Mouse (Mus musculus) heart, embryonic 15.5 days (tissue): Measurements from ENCODE around the gene Shank1. TPM values are rescaled to one million over a fixed set of nuclear protein-coding genes. Genes with fewer than 3 reads are reported as not detected.

Source experiments
- ATAC-seq: fragments of 200-750 bp; cut with Nextera tagmentation; replicated peaks from 2 replicates; pipeline ENCODE4 v1.8.0; 2017; ENCODE audit warnings: low read depth, moderate TSS enrichment; ENCODE audit not compliant: insufficient number of reproducible peaks, insufficient read depth, low FRiP score
- H3K27ac ChIP-seq: fragments of 300-500 bp; sonication (generic); 2 replicates; pipeline ENCODE4 v1.5.1; 2015; ENCODE audit warnings: mild to moderate bottlenecking, inconsistent platforms
- H3K27me3 ChIP-seq: fragments of 300-500 bp; sonication (generic); 2 replicates; pipeline ENCODE4 v1.6.1; 2015; ENCODE audit warnings: inconsistent platforms
- H3K36me3 ChIP-seq: fragments of 300-500 bp; sonication (generic); 2 replicates; pipeline ENCODE4 v1.6.1; 2015; ENCODE audit warnings: mild to moderate bottlenecking, inconsistent platforms
- H3K4me1 ChIP-seq: fragments of 300-500 bp; sonication (generic); replicated peaks from 2 replicates; pipeline ENCODE4 v1.6.1; 2015; ENCODE audit warnings: inconsistent platforms
- H3K4me2 ChIP-seq: fragments of 300-500 bp; sonication (generic); 2 replicates; pipeline ENCODE4 v1.6.1; 2015; ENCODE audit warnings: inconsistent platforms, mild to moderate bottlenecking, moderate library complexity
- H3K4me3 ChIP-seq: fragments of 300-500 bp; sonication (generic); 2 replicates; pipeline ENCODE4 v1.5.1; 2015; ENCODE audit warnings: mild to moderate bottlenecking, inconsistent platforms
- H3K9ac ChIP-seq: fragments of 300-500 bp; sonication (generic); 2 replicates; pipeline ENCODE4 v1.6.1; 2015; ENCODE audit warnings: mild to moderate bottlenecking, inconsistent platforms
- H3K9me3 ChIP-seq: fragments of 300-500 bp; sonication (generic); replicated peaks from 2 replicates; pipeline ENCODE4 v1.6.1; 2016; ENCODE audit warnings: inconsistent platforms
- WGBS: fragments of 180-500 bp; shearing (Covaris S2); methylation state at CpG from one replicate; pipeline ENCODE4 v1.1.7; 2015; ENCODE audit warnings: mixed read lengths; 5-methylcytosine and 5-hydroxymethylcytosine counted together
- polyA plus RNA-seq: library from polyadenylated mRNA; unstranded; fragments of >200 nt; fragmentation: Nextera tagmentation; extraction: Ambion mirVana; gene quantifications from 2 replicates; pipeline ENCODE4 v1.2.1, GENCODE M21; 2015

The Shank1 gene
- 0.58 and 0.74 TPM in 2 replicates for polyA plus RNA-seq

DNA sequence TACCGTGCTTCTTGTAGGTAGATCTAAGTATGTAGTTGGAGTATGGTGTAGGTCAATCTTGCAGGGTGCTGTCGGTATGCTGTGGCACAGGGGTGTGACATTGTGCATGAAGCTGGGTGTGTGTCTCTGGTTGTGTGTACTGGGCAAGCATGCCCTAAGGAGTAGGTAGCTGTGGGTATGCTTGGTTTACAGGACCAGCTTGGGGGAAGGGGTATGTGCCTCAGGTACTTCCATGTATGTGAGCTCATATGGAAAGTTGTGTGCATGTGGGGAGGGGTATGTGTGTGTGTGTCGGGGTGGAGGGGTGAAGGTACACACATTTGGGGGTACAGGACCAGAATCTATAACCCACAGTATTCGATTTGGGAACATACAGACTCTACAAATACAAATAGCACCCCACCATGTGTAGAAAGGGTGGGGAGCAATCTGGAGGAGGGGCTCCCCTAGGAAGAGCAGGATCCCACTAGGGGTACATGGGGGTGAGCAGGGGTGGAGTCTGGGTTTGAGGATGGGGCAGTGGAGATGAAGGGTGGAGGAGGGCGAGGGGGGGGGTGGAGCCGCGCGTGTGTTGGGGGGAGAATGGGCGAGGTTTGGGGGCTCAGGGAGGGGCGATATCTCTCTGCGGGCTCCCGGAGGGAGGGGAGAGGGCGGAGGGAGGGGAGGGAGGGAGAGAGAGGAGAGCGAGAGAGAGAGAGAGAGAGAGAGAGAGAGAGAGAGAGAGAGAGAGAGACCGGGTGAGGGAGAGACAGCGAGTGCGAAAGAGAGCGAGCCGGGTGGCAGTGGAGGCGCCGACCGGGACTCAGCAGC, at the start of gene Shank1:
Shank1 (plus strand) TSS at position 779 of the 810 bp plus-strand sequence.
- Histone ChIP-seq H3K36me3 (no peaks in the 10 kb centered on the region), H3K4me3 (peak within 1 kb of the TSS; percentile 52), H3K4me2 (peak within 1 kb of the TSS; percentile 94), H3K9me3 (no peaks in the 10 kb centered on the region), H3K27ac (no peak within 1 kb of the TSS), H3K27me3 (peaks cover 66% of the 10 kb centered on the region), H3K9ac (peak within 1 kb of the TSS; percentile 53), H3K4me1 (peaks cover 25% of the 10 kb centered on the region)
- 17% methylated on average over 16 of the region's 22 CpGs for WGBS
- no peak for ATAC-seq

- Histone ChIP-seq H3K36me3 (no peaks in the 10 kb centered on the region), H3K9ac (no peak overlapping the region), H3K9me3 (no peaks in the 10 kb centered on the region), H3K4me3 (no peak overlapping the region), H3K4me1 (peaks cover 6% of the 10 kb centered on the region; the same call in 1 of the 2 replicates), H3K4me2 (no peak overlapping the region), H3K27me3 (peaks cover 21% of the 10 kb centered on the region), H3K27ac (no peak overlapping the region)
- 77% methylated on average over 6 of the region's 6 CpGs for WGBS
- ATAC-seq = no peak
Observed at GRCm38 (mm10) chr7:44260410-44260809, 49.6 kb upstream of the Shank1 start.

- Histone ChIP-seq H3K4me1 (peaks cover 6% of the 10 kb centered on the region; the same call in 1 of the 2 replicates), H3K36me3 (no peaks in the 10 kb centered on the region), H3K4me3 (no peak within 1 kb of the TSS), H3K27ac (no peak within 1 kb of the TSS), H3K27me3 (peaks cover 26% of the 10 kb centered on the region), H3K4me2 (no peak within 1 kb of the TSS), H3K9ac (no peak within 1 kb of the TSS), H3K9me3 (no peaks in the 10 kb centered on the region)
- ATAC-seq = no peak
- 49% methylated on average over 5 of the region's 5 CpGs for WGBS
Observed at GRCm38 (mm10) chr7:44261147-44261546, 48.9 kb upstream of the Shank1 start, which contains the start of gene Gm15517. Gm15517 (plus strand) TSS chr7:44261447.

- H3K36me3 ChIP-seq = no peaks in the 10 kb centered on the region
- no peak overlapping the region for H3K27ac ChIP-seq
- H3K4me3 ChIP-seq = 0 out of 2 replicates have a peak overlapping the region, but pooled peaks have one; percentile 0
- peak; percentile 64; the same call in 1 of the 2 replicates for ATAC-seq
- H3K4me1 ChIP-seq = peaks cover 6% of the 10 kb centered on the region; the same call in 1 of the 2 replicates
- H3K4me2 ChIP-seq = peak overlapping the region; percentile 44
- H3K9me3 ChIP-seq = no peaks in the 10 kb centered on the region
- H3K27me3 ChIP-seq = peaks cover 34% of the 10 kb centered on the region
- 3% methylated on average over 34 of the region's 34 CpGs for WGBS
- H3K9ac ChIP-seq = no peak overlapping the region
Observed at GRCm38 (mm10) chr7:44262791-44263643, 47.0 kb upstream of the Shank1 start.

- no peak for ATAC-seq
- Histone ChIP-seq H3K36me3 (no peaks in the 10 kb centered on the region), H3K4me1 (peaks cover 3% of the 10 kb centered on the region; the same call in 1 of the 2 replicates), H3K9ac (no peak overlapping the region), H3K27ac (no peak overlapping the region), H3K4me3 (no peak overlapping the region), H3K4me2 (no peak overlapping the region), H3K27me3 (peaks cover 35% of the 10 kb centered on the region), H3K9me3 (no peaks in the 10 kb centered on the region)
- WGBS = 70% methylated on average over 11 of the region's 11 CpGs
Observed at GRCm38 (mm10) chr7:44268117-44268516, 41.9 kb upstream of the Shank1 start.

- H3K4me3 ChIP-seq = no peak overlapping the region
- H3K27ac ChIP-seq = no peak overlapping the region
- ATAC-seq = no peak
- WGBS = 74% methylated on average over 2 of the region's 2 CpGs
- no peak overlapping the region for H3K9ac ChIP-seq
- H3K4me2 ChIP-seq = no peak overlapping the region
- H3K4me1 ChIP-seq = no peaks in the 10 kb centered on the region
- H3K27me3 ChIP-seq = peaks cover 32% of the 10 kb centered on the region
- no peaks in the 10 kb centered on the region for H3K9me3 ChIP-seq
- no peaks in the 10 kb centered on the region for H3K36me3 ChIP-seq
Observed at GRCm38 (mm10) chr7:44269397-44269796, 40.7 kb upstream of the Shank1 start.

DNA sequence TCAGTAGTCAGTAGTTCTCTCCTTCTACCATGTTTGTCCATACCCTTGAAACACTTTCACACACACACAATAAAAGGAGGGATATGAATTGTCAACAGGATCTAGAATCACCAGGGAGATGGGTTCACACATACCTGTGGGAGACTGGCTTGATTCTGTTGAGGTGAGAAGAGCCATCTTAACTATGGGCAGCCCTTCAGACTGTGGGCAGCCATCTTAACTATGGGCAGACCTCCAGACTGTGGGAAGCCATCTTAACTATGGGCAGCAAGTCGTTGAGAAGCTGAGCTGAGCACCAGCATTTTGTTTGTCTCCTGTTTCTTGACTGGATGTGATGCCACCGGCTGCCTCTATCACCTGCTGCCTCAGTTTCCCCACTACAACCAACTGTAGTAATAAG, 38.7 kb upstream of the Shank1 start:
- H3K9ac ChIP-seq = no peak overlapping the region
- no peak for ATAC-seq
- H3K4me3 ChIP-seq = no peak overlapping the region
- H3K9me3 ChIP-seq = no peaks in the 10 kb centered on the region
- no peaks in the 10 kb centered on the region for H3K36me3 ChIP-seq
- peaks cover 28% of the 10 kb centered on the region for H3K27me3 ChIP-seq
- no peaks in the 10 kb centered on the region for H3K4me1 ChIP-seq
- no peak overlapping the region for H3K27ac ChIP-seq
- WGBS = 68% methylated on average over 2 of the region's 2 CpGs
- no peak overlapping the region for H3K4me2 ChIP-seq

DNA sequence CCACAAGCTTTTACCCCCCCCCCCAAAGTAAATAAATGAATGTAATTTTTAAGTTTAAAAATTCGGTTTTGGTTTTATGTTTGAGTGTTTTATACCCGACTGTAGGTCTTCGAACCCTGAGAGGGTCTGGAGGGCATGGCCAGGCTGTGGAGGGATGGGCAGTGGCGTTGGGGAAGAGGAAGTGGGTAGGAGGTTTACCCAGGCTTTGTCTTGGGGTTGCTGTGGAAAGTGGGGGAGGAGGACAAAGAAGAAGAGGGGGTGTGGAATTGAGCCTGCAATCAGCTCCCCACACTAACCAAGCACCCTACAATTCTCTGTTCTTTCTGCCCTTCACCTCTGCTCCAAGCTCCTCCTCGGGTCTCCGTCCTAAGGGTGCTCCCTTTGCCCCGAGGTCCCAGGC, 37.5 kb upstream of the Shank1 start:
- Histone ChIP-seq H3K4me2 (no peak overlapping the region), H3K9ac (no peak overlapping the region), H3K9me3 (no peaks in the 10 kb centered on the region), H3K4me3 (no peak overlapping the region), H3K36me3 (no peaks in the 10 kb centered on the region), H3K27me3 (peaks cover 24% of the 10 kb centered on the region), H3K27ac (no peak overlapping the region), H3K4me1 (no peaks in the 10 kb centered on the region)
- no peak for ATAC-seq
- WGBS = 82% methylated on average over 7 of the region's 7 CpGs

- H3K4me3 ChIP-seq = no peak overlapping the region
- H3K27me3 ChIP-seq = peaks cover 17% of the 10 kb centered on the region
- ATAC-seq = no peak
- no peaks in the 10 kb centered on the region for H3K4me1 ChIP-seq
- H3K27ac ChIP-seq = no peak overlapping the region
- H3K4me2 ChIP-seq = no peak overlapping the region
- no peaks in the 10 kb centered on the region for H3K36me3 ChIP-seq
- H3K9ac ChIP-seq = no peak overlapping the region
- WGBS = 65% methylated on average over 7 of the region's 7 CpGs
- no peaks in the 10 kb centered on the region for H3K9me3 ChIP-seq
Observed at GRCm38 (mm10) chr7:44273446-44273845, 36.6 kb upstream of the Shank1 start.

- peaks cover 16% of the 10 kb centered on the region for H3K27me3 ChIP-seq
- ATAC-seq = no peak
- 28% methylated on average over 11 of the region's 11 CpGs for WGBS
- no peaks in the 10 kb centered on the region for H3K36me3 ChIP-seq
- no peak overlapping the region for H3K27ac ChIP-seq
- H3K4me2 ChIP-seq = no peak overlapping the region
- no peak overlapping the region for H3K4me3 ChIP-seq
- no peaks in the 10 kb centered on the region for H3K4me1 ChIP-seq
- no peaks in the 10 kb centered on the region for H3K9me3 ChIP-seq
- H3K9ac ChIP-seq = no peak overlapping the region
Observed at GRCm38 (mm10) chr7:44274096-44274495, 36.0 kb upstream of the Shank1 start.

GRCm38 (mm10) chr7:44275546-44275945, 34.5 kb upstream of the Shank1 start:
- Histone ChIP-seq H3K4me3 (no peak overlapping the region), H3K4me1 (no peaks in the 10 kb centered on the region), H3K4me2 (no peak overlapping the region), H3K9ac (no peak overlapping the region), H3K9me3 (no peaks in the 10 kb centered on the region), H3K27me3 (peaks cover 16% of the 10 kb centered on the region), H3K27ac (no peak overlapping the region), H3K36me3 (no peaks in the 10 kb centered on the region)
- ATAC-seq = no peak
- WGBS = 78% methylated on average over 3 of the region's 3 CpGs
